Mouse (Mus musculus) brain, embryonic 18.5 days (tissue): ENCODE results near the gene Tent4a.

ENCODE experiments used
- DNase-seq: peaks from one replicate; pipeline ENCODE4 v3.0.0-alpha.2; 2012; ENCODE audit warnings: low read depth, low spot score

Tent4a gene

DNA sequence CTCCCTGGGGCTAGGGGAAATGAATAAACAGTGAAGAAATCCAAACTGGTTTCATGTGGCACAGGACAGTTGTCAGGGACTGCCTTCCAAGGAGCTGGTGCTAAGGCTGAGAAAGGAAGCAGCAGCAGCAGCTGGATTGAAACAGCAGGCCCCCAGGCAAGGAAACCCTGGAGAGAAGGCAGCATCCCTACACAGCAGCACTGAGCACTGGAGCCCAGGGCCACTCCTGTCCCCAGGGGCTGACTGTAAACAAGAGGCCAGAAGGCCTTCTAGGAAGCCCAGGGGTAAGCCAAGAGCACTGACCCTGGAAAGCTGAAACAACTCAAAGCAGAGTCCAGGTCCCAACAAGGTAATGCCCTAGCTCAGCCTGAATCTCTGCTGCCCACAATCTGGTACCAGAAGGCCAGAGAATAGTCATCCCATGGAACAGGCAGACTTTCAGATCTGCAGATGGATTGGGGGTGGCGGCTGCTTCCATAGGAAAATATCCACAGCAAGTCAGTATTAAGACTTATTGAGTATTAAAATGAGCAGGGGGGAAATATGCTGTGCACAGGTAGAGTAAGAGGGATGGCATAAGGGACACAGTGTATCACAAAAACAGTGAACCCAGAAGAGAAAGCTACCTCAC, 12.1 kb downstream of the Tent4a start:
- no peak for DNase-seq

DNA sequence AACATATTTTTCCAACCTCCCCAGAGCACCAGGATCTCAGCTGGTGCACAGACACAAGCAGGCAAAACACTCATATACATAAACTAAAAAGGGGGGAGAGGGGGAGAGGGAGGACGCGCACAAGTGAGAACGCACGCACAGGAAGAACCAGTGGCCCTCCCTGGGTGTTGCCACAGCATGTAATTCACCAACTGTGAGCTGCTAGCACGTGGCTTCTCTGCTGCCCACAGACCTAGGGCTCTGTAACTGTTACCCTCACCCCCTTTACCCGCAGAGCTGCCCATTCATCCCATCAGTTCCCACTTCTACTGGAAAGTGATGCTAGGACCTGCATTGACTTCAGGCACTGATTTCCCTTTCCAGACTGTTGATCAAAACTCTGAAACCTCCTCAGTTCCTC, 15.3 kb downstream of the Tent4a start:
- DNase-seq: no peak

DNA sequence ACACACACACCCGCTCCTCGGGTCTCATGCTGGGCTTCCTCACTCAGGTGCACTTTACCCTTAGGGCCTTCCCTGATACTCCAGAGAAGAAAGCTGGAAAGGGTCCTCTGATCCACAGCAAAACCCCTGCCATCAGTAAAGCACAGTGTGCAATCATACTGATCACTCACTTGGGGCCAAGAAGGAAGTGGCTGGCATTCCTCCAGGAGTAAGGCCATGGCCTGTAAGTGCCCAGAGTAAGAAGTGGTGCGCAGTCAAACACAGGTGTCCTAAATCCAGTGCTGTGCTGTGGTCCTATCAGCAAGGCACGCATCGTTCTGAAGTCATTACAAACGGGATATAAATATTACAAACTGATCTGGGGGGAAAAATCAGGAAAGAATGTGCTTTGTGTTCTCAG, 17.0 kb downstream of the Tent4a start:
- DNase-seq: no peak

DNA sequence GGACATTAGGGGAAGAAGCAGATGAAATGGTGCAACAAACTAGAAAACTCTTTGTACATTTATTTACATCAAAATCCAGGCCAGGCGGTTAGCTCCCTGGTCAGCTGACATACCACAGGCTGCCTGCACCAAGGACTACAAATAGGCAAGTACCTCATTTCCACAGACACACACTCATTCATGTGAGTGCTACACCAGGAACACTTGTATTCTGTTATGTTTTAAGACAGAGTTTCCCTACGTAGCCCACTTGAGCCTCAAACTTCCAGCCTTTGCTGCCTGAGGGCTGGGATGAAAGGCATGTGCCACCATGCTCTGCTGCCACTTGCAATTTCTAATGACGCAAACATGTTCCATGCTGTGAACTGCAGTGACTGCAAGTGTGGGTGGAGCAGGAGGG, 19.3 kb downstream of the Tent4a start:
- no peak for DNase-seq

DNA sequence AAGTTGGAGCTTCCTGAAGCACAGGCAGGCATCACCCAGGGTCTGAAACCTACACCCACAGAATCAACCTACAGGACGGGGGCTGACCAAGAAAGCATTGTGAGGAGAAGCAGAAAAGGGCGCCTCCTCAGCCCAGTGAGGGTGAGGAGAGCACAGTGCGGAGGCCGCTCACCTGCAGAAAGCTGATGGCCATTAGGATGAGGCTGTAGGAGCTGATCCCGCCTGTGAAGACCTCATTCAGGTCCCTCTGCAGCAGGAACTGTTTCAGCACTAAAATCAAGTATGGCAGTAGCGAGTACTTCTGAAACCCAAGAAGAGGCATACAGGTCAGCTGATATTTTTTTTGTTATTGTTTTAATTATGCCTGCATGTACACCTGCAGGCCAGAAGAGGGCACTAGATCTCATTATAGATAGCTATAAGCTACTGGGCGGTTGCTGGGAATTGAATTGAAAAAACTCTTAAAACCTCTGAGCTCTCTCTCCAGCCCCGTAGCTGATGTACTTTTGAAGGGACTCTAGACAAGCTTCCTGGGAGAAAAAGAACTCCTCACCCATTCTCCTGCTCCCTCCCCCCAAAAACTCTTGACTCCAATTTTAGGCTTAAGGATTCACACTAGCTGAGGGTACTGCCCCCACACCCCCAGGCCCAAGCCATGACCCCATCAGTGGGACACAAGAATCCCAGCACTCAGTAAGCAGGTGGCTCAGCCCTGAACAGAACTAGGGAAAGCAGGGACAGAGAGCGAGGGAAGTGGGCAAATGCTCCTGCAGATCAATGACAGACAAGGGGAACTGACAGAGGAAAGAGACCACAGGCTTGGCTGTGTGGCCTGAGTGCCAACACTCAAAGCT, 24.8 kb downstream of the Tent4a start:
- no peak for DNase-seq

DNA sequence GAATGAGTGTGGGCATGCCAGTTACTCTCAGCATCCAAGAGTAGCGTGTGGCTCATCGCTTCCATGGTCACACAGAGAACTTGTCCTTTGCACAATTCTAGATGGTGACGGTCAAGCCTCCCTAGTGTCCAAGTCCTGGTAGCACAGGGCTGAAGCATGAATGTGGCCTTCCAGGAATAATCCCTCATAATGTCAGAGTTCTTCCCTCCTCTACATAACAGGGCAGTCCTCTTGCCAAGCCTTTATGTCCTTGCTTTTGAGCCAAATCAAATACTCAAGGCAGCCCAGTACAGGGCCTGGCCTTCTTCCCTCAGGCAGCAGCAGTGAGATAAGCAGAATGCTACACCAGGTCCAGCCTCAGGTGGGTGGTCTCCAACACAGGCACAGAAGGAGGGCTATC, 26.8 kb downstream of the Tent4a start:
- DNase-seq: no peak

DNA sequence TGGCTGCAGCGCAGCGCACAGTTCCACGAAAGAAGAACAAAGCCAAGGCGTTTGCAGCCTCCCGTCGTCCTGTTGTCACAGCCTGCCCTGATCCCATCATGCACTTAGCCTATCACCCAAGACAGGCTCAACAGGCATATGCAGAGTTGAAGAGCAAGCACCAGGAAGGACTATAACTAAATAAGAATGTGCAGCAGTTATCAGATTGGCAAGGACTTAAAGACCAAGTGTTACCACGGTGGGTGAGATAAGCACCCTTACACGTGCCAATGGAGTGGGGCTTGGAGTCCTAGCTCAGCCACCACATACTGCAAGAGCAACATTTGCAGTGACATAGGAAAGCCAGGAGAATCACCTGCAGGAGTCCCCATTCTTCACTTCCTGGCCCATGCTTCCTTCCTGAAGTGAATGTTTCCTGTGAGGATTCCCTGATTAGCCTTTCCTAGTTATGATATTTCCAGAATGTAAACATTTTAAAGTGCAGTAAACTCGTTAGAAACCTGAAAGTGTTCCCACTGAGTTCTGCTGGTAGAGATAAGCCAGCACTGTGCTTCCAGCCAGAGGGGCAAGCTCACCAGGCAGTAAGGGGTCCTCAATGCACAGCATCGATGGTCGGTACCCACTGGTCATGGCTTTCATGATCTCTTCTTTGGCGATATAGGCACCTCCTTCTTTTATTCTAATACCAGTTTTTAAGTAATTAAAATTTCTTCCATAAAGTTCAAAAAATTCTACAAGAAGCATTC, 27.9 kb downstream of the Tent4a start:
- no peak for DNase-seq

DNA sequence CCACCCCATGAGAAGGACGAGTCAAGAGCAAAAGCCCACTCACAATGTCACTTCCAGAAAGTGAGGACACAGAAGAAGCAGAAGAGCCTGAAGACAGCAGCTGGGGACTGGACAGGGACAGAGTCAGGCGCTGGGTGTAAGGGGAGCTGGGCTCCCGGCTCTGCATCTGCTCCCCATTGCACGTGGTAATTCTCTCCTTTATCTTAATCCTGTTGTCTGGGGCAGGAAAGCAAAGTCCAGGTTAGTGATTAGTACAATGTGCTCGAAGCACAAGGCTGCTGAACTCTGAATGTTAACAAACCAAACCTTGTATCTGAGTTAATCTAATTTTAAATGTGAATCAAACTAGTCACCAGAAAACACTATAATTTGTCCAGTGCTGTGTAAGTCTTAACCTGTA, 31.6 kb downstream of the Tent4a start:
- DNase-seq: no peak

DNA sequence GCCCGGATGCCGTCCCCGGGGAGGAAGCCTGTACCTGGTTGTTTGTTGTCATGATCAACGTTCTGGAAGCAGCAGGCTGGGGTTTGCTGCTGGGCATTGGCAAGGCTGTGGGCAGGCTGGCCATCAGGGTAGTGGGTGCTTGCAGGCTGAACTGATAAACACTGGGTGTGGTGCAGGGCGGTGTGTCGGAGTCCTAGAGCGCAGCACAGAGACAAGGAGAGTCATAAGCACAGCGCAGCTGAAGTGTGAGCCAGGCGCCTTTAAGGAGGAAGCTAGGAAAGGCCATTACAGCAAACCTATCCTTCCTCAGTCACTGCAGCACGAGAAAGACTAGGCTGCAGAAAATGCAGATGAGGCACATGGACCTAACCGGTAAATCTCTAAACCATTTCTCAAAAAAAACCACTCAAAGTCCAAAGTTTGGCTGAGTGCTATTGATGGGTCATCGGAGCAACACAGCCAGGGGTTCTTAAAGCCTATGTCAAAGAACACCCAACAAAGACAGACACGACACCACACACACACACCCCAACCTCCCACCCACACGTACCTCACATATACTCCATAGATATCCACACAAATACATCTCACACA, 32.2 kb downstream of the Tent4a start:
- DNase-seq: no peak

DNA sequence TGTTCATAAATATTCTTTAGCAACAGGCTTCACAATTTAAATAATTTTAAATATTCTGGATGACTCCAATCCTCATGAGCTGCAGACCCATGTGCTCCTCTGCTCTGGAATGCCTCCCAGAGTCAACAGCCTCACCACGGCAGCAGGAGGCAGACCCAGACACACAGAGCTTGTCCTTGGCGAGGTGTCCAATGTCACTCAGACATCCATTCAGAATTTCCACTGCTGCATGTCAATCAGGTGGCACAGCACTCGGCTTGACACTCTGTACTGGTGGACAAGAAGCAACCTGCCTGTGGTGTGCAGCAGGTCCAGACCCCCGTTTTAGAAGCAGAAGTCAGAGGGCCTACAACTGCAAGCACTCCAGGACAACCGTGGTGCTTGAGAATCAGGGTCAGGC, 36.1 kb downstream of the Tent4a start:
- no peak for DNase-seq

DNA sequence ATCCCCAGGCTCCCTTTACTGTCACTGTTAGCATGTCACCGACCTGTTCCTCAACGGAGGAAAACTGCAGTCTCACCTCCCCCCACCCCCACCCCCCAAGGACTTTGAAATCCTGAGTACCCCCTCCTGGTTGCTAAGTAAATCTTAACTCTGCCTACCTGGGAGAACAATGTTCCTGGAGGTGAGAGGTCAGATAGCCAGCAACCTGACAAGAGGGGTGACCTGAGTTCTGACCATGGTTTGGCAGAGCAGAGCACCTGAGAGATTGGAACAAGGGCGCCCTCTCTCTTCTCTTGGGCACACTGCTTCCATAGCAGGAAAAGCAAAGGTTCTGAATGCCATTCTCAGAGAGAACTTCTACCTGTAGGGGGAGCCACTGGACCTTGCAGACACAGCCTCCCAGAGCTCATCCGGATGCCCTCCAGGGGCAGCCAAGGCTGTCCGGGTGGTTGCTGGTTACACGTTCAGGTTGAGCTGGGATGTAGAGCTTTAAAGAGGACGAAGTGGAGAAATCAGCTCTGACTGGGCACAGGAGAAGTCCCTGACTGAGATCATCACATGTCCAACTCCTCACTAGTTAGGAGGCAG, 41.4 kb downstream of the Tent4a start:
- DNase-seq: no peak

DNA sequence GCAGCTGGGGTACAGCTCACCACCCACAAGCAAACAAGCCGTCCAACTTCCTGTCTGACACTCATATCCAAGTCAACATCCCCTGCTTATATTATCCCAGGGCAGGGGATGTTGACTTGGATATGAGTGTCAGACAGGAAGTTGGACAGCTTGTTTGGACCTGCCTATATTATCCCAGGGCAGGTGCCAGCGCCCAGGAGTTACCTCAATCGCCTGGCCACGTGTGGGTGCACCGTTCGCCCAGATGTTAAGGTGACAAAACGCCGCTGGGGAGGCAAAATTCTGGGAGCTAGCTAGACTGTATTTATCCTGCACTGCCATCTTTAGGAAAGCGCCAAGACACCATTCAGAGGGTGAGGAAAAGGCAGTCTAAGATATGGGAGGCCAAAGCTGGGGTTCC, 44.6 kb downstream of the Tent4a start:
- no peak for DNase-seq

DNA sequence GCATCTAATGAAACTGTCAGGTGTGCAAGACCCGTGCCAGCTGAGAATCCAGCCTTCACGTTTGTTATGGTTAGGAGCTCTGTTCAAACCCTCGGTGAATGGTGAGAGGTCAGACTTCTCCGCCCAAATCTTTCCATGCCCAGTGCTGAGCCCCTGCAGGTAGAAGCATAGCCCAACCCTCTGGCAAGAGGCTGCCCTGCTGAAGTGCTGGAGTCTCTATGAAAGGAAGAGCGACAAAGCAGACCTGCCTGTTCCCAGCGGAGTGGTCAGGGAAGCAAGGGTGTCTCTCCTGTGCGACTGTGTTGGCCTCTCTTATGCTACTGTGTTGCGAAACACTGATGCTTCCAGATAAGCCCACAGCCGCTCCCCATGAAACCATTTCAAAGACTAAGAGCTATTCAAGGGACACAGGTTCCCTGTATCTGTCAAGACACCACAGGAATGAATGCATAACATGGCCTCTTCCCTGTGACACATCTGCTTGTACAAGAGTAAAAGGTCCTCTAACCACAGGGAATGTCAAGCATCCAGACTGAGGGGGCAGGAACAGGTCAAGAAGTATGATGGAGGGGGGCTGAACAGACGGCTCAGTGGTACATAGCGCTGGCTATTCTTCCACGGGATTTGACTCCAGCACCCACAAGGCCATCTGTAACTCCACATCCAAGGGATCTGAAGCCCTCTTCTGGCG, 45.7 kb downstream of the Tent4a start:
- no peak for DNase-seq

DNA sequence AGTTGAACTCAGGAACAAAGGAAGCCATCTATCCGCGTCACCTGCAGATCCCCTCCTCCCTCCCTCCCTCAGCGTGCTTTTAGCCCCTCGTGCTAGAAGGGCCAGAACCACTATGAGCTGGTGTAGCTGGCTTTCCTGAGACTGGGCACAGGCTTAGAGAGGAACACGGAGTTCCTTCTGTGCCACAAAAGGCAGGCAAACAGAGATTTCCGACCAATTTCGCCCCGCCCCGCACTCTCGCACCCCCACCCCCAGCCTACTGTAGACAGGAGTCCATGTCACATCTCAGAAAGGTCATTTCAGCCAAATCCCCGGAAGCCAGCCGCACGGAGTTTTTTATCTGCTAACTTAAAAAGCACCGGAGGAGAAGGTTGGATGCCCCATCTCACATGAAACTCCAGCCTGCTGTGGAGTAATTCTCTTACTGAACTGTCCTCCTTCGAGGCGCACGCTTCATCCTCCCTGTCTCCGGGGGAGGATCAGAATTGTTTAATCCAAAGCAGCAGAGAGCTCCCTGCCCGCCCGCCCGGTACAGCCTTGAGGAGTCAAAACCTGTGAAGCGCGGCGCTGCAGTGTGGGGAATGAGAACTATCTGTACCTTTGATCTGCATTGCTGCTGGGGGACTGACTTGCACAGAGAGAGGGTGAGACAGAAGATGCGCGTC, 46.7 kb downstream of the Tent4a start:
- no peak for DNase-seq

DNA sequence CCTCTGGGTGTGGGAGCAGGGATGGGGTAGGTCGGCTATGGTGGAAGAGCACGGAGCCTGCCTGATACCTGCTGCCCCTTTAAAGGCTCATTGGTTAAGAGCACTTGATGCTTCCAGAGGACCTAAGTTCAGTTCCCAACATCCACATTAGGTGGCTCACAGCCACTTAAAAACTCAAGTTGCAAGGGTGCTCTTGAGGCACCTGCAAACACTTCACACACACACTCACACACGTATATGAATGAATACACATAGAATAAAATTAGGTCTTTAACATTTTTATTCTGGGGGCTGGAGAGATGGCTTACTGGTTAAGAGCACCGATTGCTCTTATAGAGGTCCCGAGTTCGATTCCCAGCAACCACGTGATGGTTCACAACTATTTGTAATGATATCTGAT, 47.3 kb downstream of the Tent4a start:
- no peak for DNase-seq

DNA sequence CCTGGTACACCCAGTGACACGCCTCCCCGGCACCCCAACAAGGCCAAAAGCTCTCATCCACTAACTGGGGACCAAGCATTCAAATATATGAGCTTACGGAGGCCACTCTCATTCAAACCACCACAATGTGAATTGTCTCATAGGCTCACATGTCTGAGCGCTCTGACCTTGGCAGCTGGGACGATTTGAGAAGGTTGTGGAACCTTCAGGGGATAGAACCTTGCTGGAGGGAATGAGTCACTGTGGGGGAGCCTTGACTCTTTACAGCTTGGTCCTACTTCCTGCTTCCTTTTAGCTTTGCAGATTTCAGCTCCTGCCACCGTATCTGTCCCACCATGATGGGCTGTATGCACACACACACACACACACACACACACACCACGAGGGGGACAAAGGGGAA, 48.6 kb downstream of the Tent4a start:
- no peak for DNase-seq

DNA sequence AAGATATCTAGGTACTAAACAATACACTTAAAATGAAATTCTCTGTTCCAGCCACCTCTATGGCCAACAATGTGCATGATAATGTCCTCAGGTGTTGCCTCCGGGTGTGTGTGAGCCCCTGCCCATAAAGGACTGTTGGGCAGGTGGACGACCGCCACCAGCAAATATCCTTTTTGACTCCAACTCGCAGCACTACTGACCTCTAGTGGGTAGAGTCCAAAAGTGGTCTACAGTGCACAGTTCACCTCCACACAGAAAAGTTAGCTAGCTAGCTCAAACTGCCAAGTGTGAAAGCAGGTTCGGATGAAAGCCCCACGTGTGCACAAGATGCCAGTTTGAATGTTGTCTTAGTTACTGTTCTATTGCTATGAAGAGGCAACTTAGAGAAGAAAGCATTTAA, 49.1 kb downstream of the Tent4a start:
- DNase-seq: no peak

DNA sequence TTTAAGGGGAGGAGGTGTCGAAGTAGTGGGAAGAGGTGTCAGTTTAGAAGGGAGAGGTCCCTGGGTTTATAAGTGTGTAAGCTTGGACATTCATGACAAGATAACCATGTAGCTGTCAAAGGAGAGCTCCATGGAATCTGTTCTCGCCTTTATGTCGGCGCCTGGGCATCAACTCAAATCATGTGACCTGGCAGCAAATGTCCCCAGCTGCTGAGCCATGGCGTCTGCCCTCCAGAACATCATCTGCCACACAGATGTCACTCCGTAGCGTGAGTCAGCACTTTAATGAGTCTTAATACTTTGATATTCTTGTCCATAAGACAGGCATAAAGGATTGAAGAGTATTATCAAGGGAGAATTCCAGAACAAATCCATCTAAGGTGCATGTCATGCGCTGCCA, 51.7 kb downstream of the Tent4a start:
- no peak for DNase-seq

DNA sequence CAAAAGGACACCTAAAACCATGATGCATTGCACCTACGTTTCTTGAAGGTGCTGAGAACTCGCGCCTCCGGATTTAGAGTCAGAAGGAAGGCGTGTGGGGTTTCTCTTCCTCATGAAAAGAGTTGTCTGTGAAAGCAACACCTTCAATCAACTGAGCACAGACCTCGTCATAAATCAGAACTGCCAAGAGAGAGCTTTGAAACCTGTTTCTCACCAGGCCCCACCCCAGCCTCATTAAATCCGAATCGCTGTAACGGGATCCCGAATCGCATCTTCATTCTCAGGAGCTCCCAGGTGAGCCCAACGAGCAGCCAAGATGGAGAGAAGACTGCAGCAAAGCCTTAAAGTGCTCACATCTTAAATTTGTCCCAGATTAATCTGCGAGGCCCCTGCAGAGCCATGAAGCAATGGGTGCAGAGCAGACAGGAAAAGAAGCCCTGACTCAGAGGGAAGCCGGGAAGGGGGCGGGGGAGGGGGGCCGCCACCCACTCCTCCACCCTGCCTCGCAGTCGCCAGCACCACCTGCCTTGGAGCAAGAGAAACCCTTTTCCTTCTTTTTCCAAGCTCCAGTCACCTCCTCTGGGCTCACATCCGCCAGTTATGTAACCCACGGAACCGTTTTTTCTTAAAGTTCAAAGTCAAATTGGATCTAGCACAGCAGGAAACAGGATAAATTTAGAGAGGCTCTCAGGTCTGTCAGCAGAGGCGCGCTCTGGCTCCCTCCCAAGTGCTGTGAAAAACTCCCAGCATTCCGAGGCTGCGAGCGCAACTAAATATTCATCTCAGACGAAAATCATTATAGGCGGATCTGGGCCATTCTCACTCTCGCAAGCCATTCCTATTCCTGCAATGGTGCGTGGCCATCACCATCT, 52.5 kb downstream of the Tent4a start:
- peak; percentile 47 for DNase-seq

DNA sequence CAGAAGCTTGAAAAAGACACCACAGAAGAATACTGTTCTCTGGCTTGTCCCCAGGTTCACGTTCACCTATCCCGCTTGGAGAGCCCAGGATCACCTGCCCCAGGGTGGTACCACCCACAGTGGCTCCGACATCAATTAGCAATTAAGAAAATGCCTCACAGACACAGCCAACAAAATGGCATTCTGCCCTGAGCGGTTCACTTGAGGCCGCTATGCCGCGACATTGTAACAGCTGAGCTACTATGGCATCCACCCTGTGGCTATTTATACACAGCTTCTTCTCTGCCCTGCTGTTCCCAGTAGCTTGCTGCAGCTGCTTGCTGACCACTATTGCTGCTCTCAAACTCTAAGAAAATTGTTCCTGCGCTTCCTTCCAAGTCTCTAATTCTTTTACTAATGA, 53.4 kb downstream of the Tent4a start:
- no peak for DNase-seq
